Mouse (Mus musculus) ES-Bruce4 (cell line): ENCODE results near the gene Cfap57.

Source experiments
- CTCF ChIP-seq: IDR thresholded peaks from one replicate; pipeline ENCODE4 v1.8.1; 2011; ENCODE audit warnings: low read depth, low read length
- POLR2A ChIP-seq: IDR thresholded peaks from one replicate; pipeline ENCODE4 v1.8.1; 2011; ENCODE audit warnings: low read length; ENCODE audit not compliant: insufficient read depth

DNA sequence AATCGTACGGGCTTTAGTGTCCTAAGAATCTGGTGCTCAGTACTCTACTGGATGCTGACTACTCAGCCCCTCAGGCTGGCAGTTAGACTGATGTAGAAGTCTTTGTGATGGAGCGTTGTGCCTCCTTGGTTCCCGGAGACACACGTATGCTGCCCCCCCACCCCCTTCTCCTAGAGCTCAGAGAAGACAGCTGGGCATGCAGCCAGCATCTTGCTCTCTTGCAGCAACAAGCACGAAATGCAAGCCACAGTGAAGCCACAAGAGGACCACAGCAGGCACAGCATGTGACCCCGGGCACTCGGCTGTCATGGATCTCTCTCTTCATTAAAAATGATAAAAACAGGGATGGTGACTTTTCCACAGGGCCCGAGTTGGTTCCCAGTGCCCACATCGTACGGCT, 5.2 kb downstream of the Cfap57 start:
- TF ChIP-seq CTCF (no peak), POLR2A (no peak)
